Mouse (Mus musculus) bone marrow, adult 2 months (tissue): ENCODE measurements around the gene P4hb.

Experiments
- CTCF ChIP-seq: fragments of 200-500 bp; IDR thresholded peaks from 2 replicates; pipeline ENCODE4 v1.5.1; 2011; ENCODE audit warnings: low read length, control low read depth; ENCODE audit not compliant: control insufficient read depth, insufficient read depth
- POLR2A ChIP-seq: fragments of 200-500 bp; IDR thresholded peaks from 2 replicates; pipeline ENCODE4 v1.6.1; 2011; ENCODE audit warnings: low read depth, mild to moderate bottlenecking, control low read depth, low read length, borderline replicate concordance; ENCODE audit not compliant: control insufficient read depth

- TF ChIP-seq CTCF = no peak
- TF ChIP-seq POLR2A = no peak
Measured at GRCm38 (mm10) chr11:120598990-120599549, 26.0 kb upstream of the P4hb start.
